Mouse (Mus musculus) olfactory bulb, adult 2 months (tissue): ENCODE measurements around the gene Gm21860.

Source experiments
- CTCF ChIP-seq: fragments of 200-500 bp; IDR thresholded peaks from 2 replicates; pipeline ENCODE4 v1.5.1; 2012; ENCODE audit warnings: low read depth, mild to moderate bottlenecking, low read length, moderate library complexity; ENCODE audit not compliant: insufficient read depth
- POLR2A ChIP-seq: fragments of 200-500 bp; IDR thresholded peaks from 2 replicates; pipeline ENCODE4 v1.6.1; 2012; ENCODE audit warnings: mild to moderate bottlenecking, low read depth, low read length, moderate library complexity; ENCODE audit not compliant: insufficient read depth

DNA sequence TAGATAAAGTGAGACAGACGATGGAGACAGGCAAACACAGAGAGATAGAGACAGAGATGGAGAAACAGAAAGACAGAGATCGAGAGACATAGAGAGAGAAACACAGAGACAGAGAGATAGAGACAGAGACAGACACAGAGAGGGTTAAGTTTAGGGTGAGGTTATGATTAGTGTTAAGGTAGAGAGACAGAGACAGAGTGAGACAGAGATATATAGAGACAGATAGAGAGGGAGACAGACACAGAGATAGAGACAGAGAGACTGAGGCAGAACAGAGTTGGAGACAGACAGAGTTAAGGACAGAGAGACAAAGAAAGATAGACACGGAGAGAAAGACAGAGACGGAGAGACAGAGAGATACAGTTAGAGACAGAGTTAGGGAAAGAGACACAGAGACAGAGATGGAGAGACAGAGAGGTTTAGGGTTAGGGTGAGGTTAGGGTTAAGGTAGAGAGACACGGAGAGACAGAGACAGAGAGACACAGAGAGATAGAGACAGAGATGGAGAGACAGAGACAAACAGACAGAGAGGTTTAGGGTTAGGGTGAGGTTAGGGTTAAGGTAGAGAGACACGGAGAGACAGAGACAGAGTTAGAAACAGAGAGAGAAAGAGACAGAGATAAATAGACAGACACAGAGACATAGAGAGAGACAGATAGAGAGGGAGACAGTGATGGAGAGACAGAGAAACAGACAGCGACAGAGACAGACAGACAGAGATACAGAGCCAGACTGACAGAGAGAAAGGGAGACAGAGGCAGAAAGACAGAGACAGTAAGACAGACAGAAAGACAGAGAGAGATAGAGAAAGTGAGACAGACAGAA, 16.8 kb downstream of the Gm21860 start:
- TF ChIP-seq CTCF (no peak), POLR2A (no peak)
